Mouse (Mus musculus) liver, embryonic 11.5 days (tissue): ENCODE measurements around the gene Kti12. TPM values are rescaled to one million over a fixed set of nuclear protein-coding genes. Genes with fewer than 3 reads are reported as not detected.
A peak's percentile ranks its signal among the peaks of the same experiment; 100 is the strongest.

Experiments
- ATAC-seq: fragments of 200-750 bp; cut with Nextera tagmentation; replicated peaks from 2 replicates; pipeline ENCODE4 v1.8.0; 2017; ENCODE audit warnings: moderate number of reproducible peaks, mild to moderate bottlenecking, moderate TSS enrichment, moderate library complexity; ENCODE audit not compliant: low FRiP score
- DNase-seq: peaks from one replicate; pipeline ENCODE4 v3.0.0-alpha.2; 2017; ENCODE audit warnings: low spot score
- H3K27ac ChIP-seq: fragments of 300-500 bp; sonication (generic); 2 replicates; pipeline ENCODE4 v1.5.1; 2014; ENCODE audit warnings: mild to moderate bottlenecking, low read depth, low read length, control low read depth
- H3K27me3 ChIP-seq: fragments of 300-500 bp; sonication (generic); replicated peaks from 2 replicates; pipeline ENCODE4 v1.6.1; 2014; ENCODE audit warnings: low read length, mixed read lengths; ENCODE audit not compliant: control insufficient read depth, insufficient read depth
- H3K36me3 ChIP-seq: fragments of 300-500 bp; sonication (generic); 2 replicates; pipeline ENCODE4 v1.6.1; 2014; ENCODE audit warnings: mild to moderate bottlenecking, low read length, moderate library complexity, mixed read lengths; ENCODE audit not compliant: control insufficient read depth, insufficient read depth
- H3K4me1 ChIP-seq: fragments of 300-500 bp; sonication (generic); replicated peaks from 2 replicates; pipeline ENCODE4 v1.6.1; 2014; ENCODE audit warnings: low read length, mixed read lengths; ENCODE audit not compliant: control insufficient read depth, insufficient read depth
- H3K4me2 ChIP-seq: fragments of 300-500 bp; sonication (generic); 2 replicates; pipeline ENCODE4 v1.6.1; 2014; ENCODE audit warnings: mild to moderate bottlenecking, control low read depth, moderate library complexity
- H3K4me3 ChIP-seq: fragments of 300-500 bp; sonication (generic); 2 replicates; pipeline ENCODE4 v1.5.1; 2014; ENCODE audit warnings: low read depth, low read length, control low read depth
- H3K9ac ChIP-seq: fragments of 300-500 bp; sonication (generic); 2 replicates; pipeline ENCODE4 v1.6.1; 2014; ENCODE audit warnings: low read depth, low read length, control low read depth
- H3K9me3 ChIP-seq: fragments of 300-500 bp; sonication (generic); 2 replicates; pipeline ENCODE4 v1.6.1; 2016; ENCODE audit warnings: low read length, inconsistent platforms, mixed read lengths; ENCODE audit not compliant: control insufficient read depth
- WGBS: fragments of 180-500 bp; shearing (Covaris S2); extraction: QIAGEN DNeasy Blood & Tissue Kit; methylation state at CpG from one replicate; pipeline ENCODE4 v1.1.7; 2014; 5-methylcytosine and 5-hydroxymethylcytosine counted together
- polyA plus RNA-seq: library from polyadenylated mRNA; unstranded; fragments of >200 nt; fragmentation: Nextera tagmentation; extraction: Ambion mirVana; gene quantifications from 2 replicates; pipeline ENCODE4 v1.2.1, GENCODE M21; 2014

The Kti12 gene
- polyA plus RNA-seq, 1 experiment from 2014 or later: 94.2 TPM

- peaks cover under 1% of the 10 kb centered on the region; the same call in 1 of the 2 replicates for H3K36me3 ChIP-seq
- H3K27me3 ChIP-seq: no peaks in the 10 kb centered on the region
- no peak overlapping the region for H3K4me3 ChIP-seq
- DNase-seq (no peak), ATAC-seq (no peak)
- no peaks in the 10 kb centered on the region for H3K9me3 ChIP-seq
- H3K27ac ChIP-seq: no peak overlapping the region
- no peak overlapping the region for H3K4me2 ChIP-seq
- peaks cover 4% of the 10 kb centered on the region; the same call in 1 of the 2 replicates for H3K4me1 ChIP-seq
- H3K9ac ChIP-seq: no peak overlapping the region
These were observed 4.2 kb upstream of the Kti12 start for GRCm38 (mm10) chr4:108843336-108843735.

- Histone ChIP-seq H3K9me3 (no peaks in the 10 kb centered on the region), H3K4me2 (no peak overlapping the region), H3K27me3 (no peaks in the 10 kb centered on the region), H3K4me3 (no peak overlapping the region), H3K27ac (no peak overlapping the region), H3K9ac (no peak overlapping the region), H3K4me1 (peaks cover 15% of the 10 kb centered on the region; the same call in 1 of the 2 replicates), H3K36me3 (no peaks in the 10 kb centered on the region)
- no peak for ATAC-seq
- no peak for DNase-seq
- WGBS: 74% methylated on average over 5 of the region's 5 CpGs
These were observed 1.6 kb upstream of the Kti12 start for GRCm38 (mm10) chr4:108845824-108846569.

GRCm38 (mm10) chr4:108848505-108848848 lies 892 bp downstream of the Kti12 start, which contains the start of gene A730015C16Rik:
Gene A730015C16Rik, minus strand, starts transcription at chr4:108848619.
- ATAC-seq (peak; percentile 46; the same call in 1 of the 2 replicates), DNase-seq (no peak)
- H3K4me1 ChIP-seq: peaks cover 14% of the 10 kb centered on the region; the same call in 1 of the 2 replicates
- peak within 1 kb of the TSS; percentile 97 for H3K4me3 ChIP-seq
- H3K27ac ChIP-seq: peak within 1 kb of the TSS; percentile 92
- H3K9me3 ChIP-seq: no peaks in the 10 kb centered on the region
- 7% methylated on average over 20 of the region's 20 CpGs for WGBS
- 0 out of 2 replicates have a peak, but pooled peaks cover 2% of the 10 kb centered on the region for H3K36me3 ChIP-seq
- peak within 1 kb of the TSS; percentile 97 for H3K4me2 ChIP-seq
- no peaks in the 10 kb centered on the region for H3K27me3 ChIP-seq
- peak within 1 kb of the TSS; percentile 94 for H3K9ac ChIP-seq

GRCm38 (mm10) chr4:108866806-108867205 lies 19.2 kb downstream of the Kti12 start:
- Histone ChIP-seq H3K4me1 (0 out of 2 replicates have a peak, but pooled peaks cover 2% of the 10 kb centered on the region), H3K27me3 (no peaks in the 10 kb centered on the region), H3K4me2 (peak overlapping the region; percentile 47), H3K9me3 (no peaks in the 10 kb centered on the region), H3K4me3 (no peak overlapping the region), H3K27ac (no peak overlapping the region), H3K9ac (no peak overlapping the region), H3K36me3 (peaks cover 2% of the 10 kb centered on the region; the same call in 1 of the 2 replicates)
- DNase-seq (no peak), ATAC-seq (peak; percentile 90)
- 53% methylated on average over 7 of the region's 7 CpGs for WGBS

- Histone ChIP-seq H3K9me3 (no peaks in the 10 kb centered on the region), H3K9ac (no peak overlapping the region), H3K4me2 (no peak overlapping the region), H3K27ac (no peak overlapping the region), H3K27me3 (no peaks in the 10 kb centered on the region), H3K36me3 (no peaks in the 10 kb centered on the region), H3K4me1 (0 out of 2 replicates have a peak, but pooled peaks cover 2% of the 10 kb centered on the region), H3K4me3 (no peak overlapping the region)
- peak; percentile 75 for ATAC-seq
- peak; percentile 59 for DNase-seq
- WGBS: 36% methylated on average over 10 of the region's 10 CpGs
These were observed 22.3 kb downstream of the Kti12 start for GRCm38 (mm10) chr4:108869730-108870374.

- Histone ChIP-seq H3K36me3 (no peaks in the 10 kb centered on the region), H3K27me3 (0 out of 2 replicates have a peak, but pooled peaks cover 4% of the 10 kb centered on the region), H3K9me3 (no peaks in the 10 kb centered on the region), H3K27ac (no peak overlapping the region), H3K4me1 (no peaks in the 10 kb centered on the region), H3K9ac (no peak overlapping the region), H3K4me2 (no peak overlapping the region), H3K4me3 (no peak overlapping the region)
- DNase-seq (no peak), ATAC-seq (no peak)
- WGBS: 73% methylated on average over 5 of the region's 5 CpGs
These were observed 26.2 kb downstream of the Kti12 start for GRCm38 (mm10) chr4:108873746-108874145.

- H3K9ac ChIP-seq: no peak overlapping the region
- no peak overlapping the region for H3K27ac ChIP-seq
- no peak overlapping the region for H3K4me2 ChIP-seq
- no peaks in the 10 kb centered on the region for H3K9me3 ChIP-seq
- ATAC-seq (no peak), DNase-seq (no peak)
- H3K4me1 ChIP-seq: peaks cover 3% of the 10 kb centered on the region
- H3K27me3 ChIP-seq: peaks cover 12% of the 10 kb centered on the region
- 68% methylated on average over 6 of the region's 6 CpGs for WGBS
- H3K4me3 ChIP-seq: no peak overlapping the region
- no peaks in the 10 kb centered on the region for H3K36me3 ChIP-seq
These were observed 30.3 kb downstream of the Kti12 start for GRCm38 (mm10) chr4:108877901-108878300.

- H3K9ac ChIP-seq: peak within 1 kb of the TSS; percentile 62
These were observed 31.6 kb downstream of the Kti12 start, which contains the start of gene Rab3b for GRCm38 (mm10) chr4:108878963-108879822. Gene Rab3b, plus strand, starts transcription at chr4:108879063.

More at GRCm38 (mm10) chr4:108878963-108879822, 31.6 kb downstream of the Kti12 start, which contains the start of gene Rab3b:
- H3K4me1 ChIP-seq: peaks cover 3% of the 10 kb centered on the region
- peak within 1 kb of the TSS; percentile 99 for H3K4me2 ChIP-seq
- no peak within 1 kb of the TSS for H3K27ac ChIP-seq
- peak; percentile 76 for DNase-seq
- peak; percentile 95 for ATAC-seq
- WGBS: under 1% methylated on average over 46 of the region's 46 CpGs
- no peaks in the 10 kb centered on the region for H3K9me3 ChIP-seq
- H3K36me3 ChIP-seq: no peaks in the 10 kb centered on the region
- H3K4me3 ChIP-seq: peak within 1 kb of the TSS; percentile 62
- H3K27me3 ChIP-seq: peaks cover 12% of the 10 kb centered on the region
